Mouse (Mus musculus) heart, adult 2 months (tissue): ENCODE results near the gene Gm49387.

ENCODE experiments used
- EP300 ChIP-seq: fragments of 200-500 bp; IDR thresholded peaks from 2 replicates; pipeline ENCODE4 v1.6.1; 2011; ENCODE audit warnings: low read depth, low read length, control low read depth; ENCODE audit not compliant: insufficient read depth
- POLR2A ChIP-seq: fragments of 200-500 bp; IDR thresholded peaks from 2 replicates; pipeline ENCODE4 v1.6.1; 2011; ENCODE audit warnings: mild to moderate bottlenecking, low read depth, low read length, control low read depth; ENCODE audit not compliant: insufficient read depth

GRCm38 (mm10) chr14:31515895-31516294 lies 124.8 kb downstream of the Gm49387 start:
- TF ChIP-seq POLR2A (no peak), EP300 (no peak)
